Mouse (Mus musculus) mesoderm, embryonic 11.5 days (tissue): Measurements from ENCODE around the gene Tcf12.

Experiments used
- DNase-seq: peaks from one replicate; pipeline ENCODE4 v3.0.0-alpha.2; 2012; ENCODE audit warnings: low read depth, low spot score

Gene Tcf12

GRCm38 (mm10) chr9:71915871-71916661 lies 195.6 kb downstream of the Tcf12 start:
- DNase-seq = peak; percentile 45

GRCm38 (mm10) chr9:71906522-71906921 lies 205.1 kb downstream of the Tcf12 start:
- DNase-seq = no peak

- DNase-seq = no peak
Observed at GRCm38 (mm10) chr9:71898852-71899251, 212.8 kb downstream of the Tcf12 start.

GRCm38 (mm10) chr9:71897399-71897798 lies 214.3 kb downstream of the Tcf12 start:
- peak; percentile 73 for DNase-seq

GRCm38 (mm10) chr9:71895931-71896724 lies 215.5 kb downstream of the Tcf12 start:
- peak; percentile 88 for DNase-seq

GRCm38 (mm10) chr9:71895291-71895690 lies 216.4 kb downstream of the Tcf12 start:
- DNase-seq = peak; percentile 91

- DNase-seq = no peak
Observed at GRCm38 (mm10) chr9:71894943-71895286, 216.8 kb downstream of the Tcf12 start.

- DNase-seq = no peak
Observed at GRCm38 (mm10) chr9:71894246-71894942, 217.3 kb downstream of the Tcf12 start.

GRCm38 (mm10) chr9:71888450-71888849 lies 223.2 kb downstream of the Tcf12 start:
- DNase-seq = peak; percentile 76

GRCm38 (mm10) chr9:71880629-71881028 lies 231.0 kb downstream of the Tcf12 start:
- DNase-seq = peak; percentile 92

- no peak for DNase-seq
Observed at GRCm38 (mm10) chr9:71879972-71880371, 231.7 kb downstream of the Tcf12 start.

GRCm38 (mm10) chr9:71879415-71879814 lies 232.3 kb downstream of the Tcf12 start:
- peak; percentile 70 for DNase-seq

- no peak for DNase-seq
Observed at GRCm38 (mm10) chr9:71877867-71878266, 233.8 kb downstream of the Tcf12 start.

- no peak for DNase-seq
Observed at GRCm38 (mm10) chr9:71874761-71875160, 236.9 kb downstream of the Tcf12 start.

GRCm38 (mm10) chr9:71874035-71874572 lies 237.6 kb downstream of the Tcf12 start:
- DNase-seq = no peak

GRCm38 (mm10) chr9:71863338-71863737 lies 248.3 kb downstream of the Tcf12 start:
- no peak for DNase-seq

GRCm38 (mm10) chr9:71861629-71862028 lies 250.0 kb downstream of the Tcf12 start:
- DNase-seq = peak; percentile 52

GRCm38 (mm10) chr9:71857926-71858325 lies 253.7 kb downstream of the Tcf12 start:
- DNase-seq = no peak

GRCm38 (mm10) chr9:71853904-71854303 lies 257.8 kb downstream of the Tcf12 start:
- DNase-seq = no peak

- no peak for DNase-seq
Observed at GRCm38 (mm10) chr9:71850283-71850682, 261.4 kb downstream of the Tcf12 start.

- no peak for DNase-seq
Observed at GRCm38 (mm10) chr9:71848392-71848791, 263.3 kb downstream of the Tcf12 start.

- DNase-seq = no peak
Observed at GRCm38 (mm10) chr9:71847921-71848320, 263.8 kb downstream of the Tcf12 start.
